Mouse (Mus musculus) embryonic fibroblast, embryonic 13.5 days (primary cell): ENCODE measurements around the gene Fbxl7.

ENCODE experiments used
- CTCF ChIP-seq: IDR thresholded peaks from 2 replicates; pipeline ENCODE4 v1.5.1; 2011; ENCODE audit warnings: mild to moderate bottlenecking, control low read depth, low read length, moderate library complexity, borderline replicate concordance; ENCODE audit not compliant: insufficient read depth
- POLR2A ChIP-seq: IDR thresholded peaks from 2 replicates; pipeline ENCODE4 v1.6.1; 2011; ENCODE audit warnings: low read depth, mild to moderate bottlenecking, control low read depth, low read length, moderate library complexity

DNA sequence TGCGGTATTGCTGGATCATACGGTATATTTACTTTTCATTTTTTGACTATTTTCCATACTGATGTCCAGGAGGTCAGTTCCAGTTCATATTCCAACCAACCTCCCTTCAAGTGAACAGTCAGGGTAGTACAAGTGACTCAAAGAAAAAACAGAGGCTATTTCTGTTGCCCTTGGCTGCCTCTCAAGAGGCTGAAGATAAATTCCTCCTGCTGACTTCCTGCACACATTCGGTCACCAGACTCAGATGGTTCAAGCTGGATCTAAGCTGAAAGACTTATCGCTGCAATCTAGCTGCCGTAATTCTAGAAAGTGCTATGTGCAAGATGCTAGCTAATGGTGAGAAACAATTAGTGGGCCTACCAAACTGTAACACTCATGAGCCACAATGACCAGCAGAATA lies 61.0 kb downstream of the Fbxl7 start:
- no peak for TF ChIP-seq CTCF
- no peak for TF ChIP-seq POLR2A
